14 mouse cellular contexts compared by ENCODE assay signal in genomic region chr6:51104336-51104735, GRCm38 (mm10).
DNase-seq lines count a peak whose midpoint lies in the region; ATAC-seq and TF ChIP-seq lines count a peak whose summit lies in the region.
"Had no signal": no experiment of that assay in that cellular context is flagged by ENCODE, and none has a peak within 500 bp of the region (broad histone marks: within the 10 kb centered on the region; RNA-seq: fewer than 3 reads in every experiment).

No protein-coding gene starts in this region.

- no peak overlapping the region for H3K4me3 ChIP-seq in heart, embryonic 10.5 days
- no peak overlapping the region for H3K4me3 ChIP-seq in testis, adult 2 months (ENCODE audit: control insufficient read depth, low read depth, low read length)
- no peak overlapping the region for H3K4me3 ChIP-seq in hindbrain, embryonic 12.5 days

- H3K27me3 ChIP-seq in heart, embryonic 10.5 days (ENCODE audit: insufficient read depth, poor library complexity, severe bottlenecking): no peaks in the 10 kb centered on the region
- H3K27me3 ChIP-seq in testis, adult 2 months (ENCODE audit: control insufficient read depth, insufficient read depth, low read length): no peaks in the 10 kb centered on the region
- no peaks in the 10 kb centered on the region for H3K27me3 ChIP-seq in hindbrain, embryonic 12.5 days
- H3K27me3 ChIP-seq: Patski had no signal

- ATAC-seq in hindbrain, embryonic 12.5 days (ENCODE audit: low FRiP score): no peak
- ATAC-seq: hindbrain, postnatal 0 days; Patski had no signal

- H3K36me3 ChIP-seq in heart, embryonic 10.5 days: no peaks in the 10 kb centered on the region
- no peaks in the 10 kb centered on the region for H3K36me3 ChIP-seq in testis, adult 2 months (ENCODE audit: control insufficient read depth, insufficient read depth, low read length)
- no peaks in the 10 kb centered on the region for H3K36me3 ChIP-seq in hindbrain, embryonic 12.5 days

- intact Hi-C loops in heart, postnatal 36 days (cut with DNase I): loop anchor here (2.0 to 5.0 kb wide), 3 partner anchors 63 to 296 kb away; no protein-coding TSS in a partner anchor

- no peak for TF ChIP-seq CTCF in testis, adult 2 months (IDR thresholded peaks at IDR 0.05; ENCODE audit: control insufficient read depth, insufficient read depth, insufficient replicate concordance, low read depth, low read length)

- peaks cover 14% of the 10 kb centered on the region for H3K4me1 ChIP-seq in heart, embryonic 10.5 days
- H3K4me1 ChIP-seq in testis, adult 2 months (ENCODE audit: control insufficient read depth, insufficient read depth, low read length): no peaks in the 10 kb centered on the region
- no peaks in the 10 kb centered on the region for H3K4me1 ChIP-seq in hindbrain, embryonic 12.5 days

- 84% methylated on average over 5 of the region's 5 CpGs for WGBS in heart, embryonic 10.5 days
- 80% methylated on average over 5 of the region's 5 CpGs for WGBS in hindbrain, embryonic 12.5 days

- peak; percentile 45 to 66 for DNase-seq in heart, adult 18-20 months
- DNase-seq in heart, embryonic 10.5 days (ENCODE audit: low spot score): no peak
- no peak for DNase-seq in testis, postnatal 10 days (ENCODE audit: low spot score)
- DNase-seq in heart, postnatal 36 days: peak; percentile 18 to 33
- DNase-seq in frontal cortex, postnatal 36 days (ENCODE audit: low spot score in 2 of 2): no peak
- DNase-seq in layer of hippocampus, adult 8-10 months (ENCODE audit: low spot score in 2 of 2): no peak
- DNase-seq: adrenal gland, postnatal 14 days; cerebellum, adult 11-12 months; layer of hippocampus, adult 9-11 months had no signal

- no peak for TF ChIP-seq POLR2A in testis, adult 2 months (IDR thresholded peaks at IDR 0.05; ENCODE audit: control insufficient read depth, low read depth, low read length)

- H3K9me3 ChIP-seq in heart, embryonic 10.5 days: no peaks in the 10 kb centered on the region
- H3K9me3 ChIP-seq in hindbrain, embryonic 12.5 days (replicated peaks): no peaks in the 10 kb centered on the region

- no peak overlapping the region; the same call in 1 of the 2 replicates for H3K27ac ChIP-seq in heart, embryonic 10.5 days
- H3K27ac ChIP-seq in testis, adult 2 months (ENCODE audit: control insufficient read depth, insufficient read depth, low read depth, low read length): 0 out of 2 replicates have a peak overlapping the region, but pooled peaks have one; percentile 13
- no peak overlapping the region for H3K27ac ChIP-seq in hindbrain, embryonic 12.5 days
- H3K27ac ChIP-seq: hindbrain, postnatal 0 days had no signal

- H3K4me2 ChIP-seq in hindbrain, embryonic 12.5 days (replicated peaks): no peak overlapping the region
- H3K4me2 ChIP-seq: liver, embryonic 11.5 days had no signal

- no peak overlapping the region for H3K9ac ChIP-seq in hindbrain, embryonic 12.5 days

Comparison
In these comparisons a context has a peak if more than half of its experiments do, and no peak if none do; other contexts are left out.
1. DNase-seq: peak in heart, adult 18-20 months (2 of 2) and heart, postnatal 36 days (2 of 2); none in heart, embryonic 10.5 days (single experiment), testis, postnatal 10 days (single experiment), frontal cortex, postnatal 36 days (0 of 2) and layer of hippocampus, adult 8-10 months (0 of 2).